Mouse (Mus musculus) spleen, postnatal 14 days (tissue): ENCODE measurements around the gene Tm4sf19.
A peak's percentile ranks its signal among the peaks of the same experiment; 100 is the strongest.
"Not testable (repeated sequence)": the region's sequence is repeated elsewhere in the genome, so short reads cannot be mapped to it uniquely, and the experiment has no call there.

Experiments used
- DNase-seq, 2 experiments: peaks; one replicate each; pipeline ENCODE4 v3.0.0; 2021 to 2022; ENCODE audit warnings: low spot score in 2 of 2

Tm4sf19 gene

DNA sequence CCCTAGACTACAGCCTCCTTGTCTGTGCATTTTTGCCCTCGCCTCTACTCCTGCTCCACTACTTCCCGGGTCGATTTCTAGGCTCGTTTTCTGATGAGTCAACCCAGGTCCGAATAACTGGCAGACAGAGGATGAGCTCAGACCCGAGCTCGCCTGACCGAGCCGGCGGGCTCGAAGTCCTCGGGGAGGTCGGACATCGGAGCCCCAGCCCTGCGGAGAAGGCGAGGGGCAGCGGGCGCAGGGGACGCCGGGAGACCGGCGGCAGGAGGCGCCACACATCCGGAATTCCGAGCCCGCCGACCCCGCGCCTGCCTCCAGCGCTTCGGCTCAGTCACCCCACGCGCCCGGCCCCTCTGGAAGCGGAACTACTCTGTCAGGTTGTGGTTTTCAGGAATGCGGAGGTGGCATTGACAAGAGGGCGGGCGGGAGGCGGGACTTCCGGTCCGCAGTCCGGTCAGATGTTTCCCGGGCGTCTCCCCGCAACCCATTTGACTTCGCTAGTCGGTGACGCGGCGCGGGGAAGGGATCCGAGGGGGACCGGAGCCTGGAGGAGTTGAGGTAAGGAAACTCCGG, 30.3 kb downstream of the Tm4sf19 start, which contains the start of gene Pcyt1a:
Pcyt1a (plus strand) TSS at position 448 of the 573 bp plus-strand sequence.
- peak; percentile 67 to 74 for DNase-seq

DNA sequence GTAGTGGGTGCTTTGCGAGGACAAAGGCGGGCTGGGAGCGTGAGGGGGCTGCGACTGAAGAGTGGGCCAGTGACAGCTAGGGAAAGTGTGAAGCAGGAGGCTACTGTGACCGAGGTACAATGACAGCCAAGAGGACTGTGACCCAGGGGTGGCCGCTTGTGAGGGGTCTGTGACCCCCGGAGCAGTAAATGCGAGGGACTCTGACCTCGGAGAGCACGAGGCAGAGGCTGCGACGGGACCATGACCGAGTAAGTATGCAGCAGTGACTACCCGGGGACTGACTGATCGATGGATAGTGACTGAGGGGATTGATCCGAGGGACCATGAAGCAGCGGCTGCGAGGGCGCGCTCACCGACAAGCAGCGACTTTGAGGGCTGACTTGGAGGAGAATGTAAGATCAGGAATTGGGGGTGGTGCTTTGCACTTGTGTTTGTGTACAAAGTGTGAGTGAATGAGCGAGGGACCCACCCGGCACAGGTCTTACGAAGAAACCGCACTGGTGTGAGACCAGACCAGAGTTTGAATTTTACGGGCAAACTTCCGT, 30.8 kb downstream of the Tm4sf19 start:
- DNase-seq, result peak in 1 of 2 experiments; percentile 31

DNA sequence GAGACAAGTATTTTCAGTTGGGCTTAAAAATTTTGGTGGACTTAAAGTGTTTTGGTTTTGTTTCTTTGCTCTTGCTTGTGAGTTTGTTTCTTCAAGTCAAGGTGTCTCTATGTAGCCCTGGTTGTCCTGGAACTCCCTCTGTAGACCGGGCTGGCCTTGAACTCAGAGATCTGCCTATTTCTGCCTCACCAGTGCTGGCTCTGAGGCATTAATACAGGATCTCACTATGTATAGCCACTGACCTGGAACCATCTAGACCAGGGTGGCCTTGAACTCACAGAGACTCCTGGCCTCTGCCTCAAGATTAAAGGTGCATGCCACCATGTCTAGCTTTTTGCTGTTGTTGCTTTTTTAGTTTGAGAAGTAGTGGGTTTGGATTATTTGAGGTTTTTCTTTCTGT, 31.6 kb downstream of the Tm4sf19 start:
- no peak for DNase-seq

DNA sequence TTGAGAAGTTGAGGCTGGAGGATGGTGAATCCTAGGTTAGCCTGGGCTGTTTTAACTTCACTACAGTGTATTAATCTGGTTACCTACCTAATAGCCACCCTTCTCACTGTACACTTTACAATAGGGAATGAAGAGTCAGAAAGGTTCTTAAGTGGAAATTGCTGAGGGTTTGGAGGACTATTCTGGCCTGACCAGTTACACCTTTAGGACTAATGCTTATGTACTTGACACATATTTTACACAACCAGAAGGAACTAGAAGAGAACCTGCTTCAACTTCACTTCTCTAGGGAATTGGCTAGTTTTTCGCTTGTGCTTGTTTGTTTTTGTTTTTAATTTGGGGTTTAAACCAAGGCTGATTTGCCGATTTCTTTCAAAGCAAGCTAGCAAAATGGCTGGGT, 32.8 kb downstream of the Tm4sf19 start:
- DNase-seq, result no peak

DNA sequence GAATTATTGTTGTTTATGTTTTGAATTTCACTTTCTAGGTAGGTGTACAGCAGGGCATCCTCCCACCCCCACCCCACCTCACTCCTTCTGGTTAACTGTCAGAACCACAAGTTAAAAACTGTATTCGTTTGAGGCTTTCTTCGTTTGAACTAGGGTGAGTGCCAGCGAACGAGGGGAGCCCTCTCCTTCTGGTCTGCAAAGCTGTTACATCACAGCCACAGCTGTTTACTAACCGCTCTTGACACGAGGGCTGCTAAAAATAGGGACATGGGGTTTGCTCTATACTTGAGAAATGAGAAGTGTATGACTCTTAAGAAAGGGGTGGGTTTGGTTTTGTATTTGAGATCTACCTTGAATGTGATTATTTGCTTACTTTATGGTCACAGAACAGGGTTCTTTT, 33.8 kb downstream of the Tm4sf19 start:
- peak in 1 of 2 experiments; percentile 30 for DNase-seq

DNA sequence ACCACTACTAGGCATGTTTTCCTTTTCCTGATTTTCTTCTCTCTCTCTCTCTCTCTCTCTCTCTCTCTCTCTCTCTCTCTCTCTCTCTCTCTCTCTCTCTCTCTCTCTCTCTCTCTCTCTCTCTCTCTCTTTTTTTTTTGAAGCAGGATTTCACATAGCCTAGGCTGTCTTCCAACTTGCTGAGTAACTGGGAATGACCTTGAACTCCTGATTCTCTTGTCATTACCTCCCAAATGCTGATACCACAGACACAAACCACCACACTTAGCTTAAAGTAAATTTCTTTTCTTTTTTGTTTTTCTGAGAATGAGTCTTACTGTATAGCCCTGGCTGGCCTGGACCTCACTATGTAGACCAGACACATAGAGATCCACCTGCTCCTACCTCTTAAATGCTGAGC, 34.4 kb downstream of the Tm4sf19 start:
- DNase-seq, result no peak

DNA sequence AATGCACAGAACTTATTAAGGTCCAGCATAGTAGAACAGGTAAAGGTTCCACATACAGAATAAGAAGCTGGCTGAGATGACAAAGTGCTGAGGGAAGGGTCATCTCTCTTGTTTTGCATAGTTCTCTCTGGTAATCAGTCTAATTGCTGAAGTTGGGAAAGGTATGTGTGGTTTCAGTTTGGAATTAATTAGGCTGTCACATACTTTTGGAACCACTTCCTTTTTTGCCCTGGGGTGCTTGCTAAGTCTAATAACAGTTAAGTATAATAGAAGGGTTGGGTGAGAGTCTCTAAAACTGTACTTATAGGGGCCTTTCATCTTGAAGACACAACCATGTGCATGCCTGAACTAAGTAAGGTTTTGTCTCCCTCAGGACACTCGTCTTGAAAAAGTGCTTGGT, 36.4 kb downstream of the Tm4sf19 start:
- DNase-seq, result no peak

DNA sequence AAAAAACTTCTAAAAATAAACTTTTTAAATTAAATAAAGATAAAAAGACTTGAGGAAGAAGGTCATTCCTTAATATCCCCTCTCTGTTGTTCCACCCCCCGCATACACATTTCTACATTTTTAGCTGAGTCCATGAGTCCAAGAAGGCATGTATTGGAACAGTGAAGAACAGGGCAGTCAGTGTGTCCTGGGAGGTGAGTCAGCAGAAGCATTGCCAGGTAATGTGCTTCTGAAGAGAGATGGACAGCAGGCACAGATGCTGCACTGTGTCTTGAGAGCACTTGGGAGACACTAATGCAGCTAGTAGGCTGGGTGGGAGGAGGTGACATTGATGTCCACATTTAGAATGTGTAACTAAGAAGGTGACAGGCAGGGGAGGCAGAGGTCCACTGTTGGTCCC, 37.0 kb downstream of the Tm4sf19 start:
- no peak for DNase-seq

DNA sequence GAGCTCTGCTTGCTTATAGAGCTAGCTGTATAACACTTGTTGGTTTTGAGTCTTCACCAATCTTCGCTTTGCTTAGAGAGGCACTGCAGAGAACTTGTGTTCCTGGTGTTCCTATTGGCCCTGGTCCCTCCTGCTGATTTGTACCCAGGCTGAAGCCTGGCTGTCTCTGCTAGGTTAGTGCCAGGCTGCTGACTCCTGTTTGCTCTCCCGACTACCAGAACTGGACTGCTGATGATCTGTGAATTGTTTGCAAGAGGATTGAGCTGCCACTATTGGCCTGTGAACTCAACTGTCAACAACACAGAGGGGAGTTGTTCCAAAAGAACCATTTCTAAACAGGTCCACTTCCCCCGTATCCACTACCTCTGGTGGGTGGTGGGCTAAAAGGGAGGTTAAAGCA, 41.1 kb downstream of the Tm4sf19 start:
- DNase-seq, result no peak

DNA sequence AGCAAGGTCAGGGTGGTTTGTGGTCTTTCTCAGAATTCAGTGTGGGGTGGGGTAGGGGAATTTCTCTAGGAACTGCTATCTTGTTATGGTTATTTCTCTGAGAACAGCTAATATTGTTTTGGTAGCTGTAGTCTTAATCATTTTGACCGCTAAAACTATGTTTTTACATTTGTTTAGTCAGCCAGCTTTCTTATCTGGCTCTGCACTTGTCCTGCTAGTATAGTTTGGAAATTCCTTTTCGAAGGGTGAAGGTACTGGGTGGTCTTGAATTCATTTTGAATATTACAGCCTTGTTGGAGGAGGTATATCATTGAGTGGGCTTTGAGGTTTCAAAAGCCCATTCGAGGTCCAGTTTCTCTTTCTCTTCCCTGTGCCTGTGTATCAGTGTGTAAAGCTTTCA, 44.3 kb downstream of the Tm4sf19 start:
- not testable (repeated sequence) for DNase-seq

DNA sequence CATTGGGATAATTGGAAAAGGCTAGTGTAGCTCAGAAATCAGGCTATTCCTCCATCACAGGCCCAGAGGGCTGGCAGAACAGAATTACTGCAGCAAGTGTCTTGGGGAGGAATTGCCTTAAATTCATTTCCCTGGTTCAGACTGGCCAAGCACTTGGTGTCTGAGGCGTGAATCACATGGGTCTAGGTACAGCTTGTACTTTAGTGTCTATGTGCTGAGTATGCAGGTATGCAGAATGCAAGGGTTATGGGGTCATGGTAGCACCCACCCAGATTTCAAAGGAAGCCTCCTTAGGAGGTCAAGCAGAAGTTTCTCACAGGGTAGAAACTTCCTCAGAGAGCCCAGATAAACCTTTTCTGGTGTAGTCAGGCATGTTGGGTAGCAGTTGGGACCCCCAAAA, 45.3 kb downstream of the Tm4sf19 start:
- DNase-seq, result no peak

DNA sequence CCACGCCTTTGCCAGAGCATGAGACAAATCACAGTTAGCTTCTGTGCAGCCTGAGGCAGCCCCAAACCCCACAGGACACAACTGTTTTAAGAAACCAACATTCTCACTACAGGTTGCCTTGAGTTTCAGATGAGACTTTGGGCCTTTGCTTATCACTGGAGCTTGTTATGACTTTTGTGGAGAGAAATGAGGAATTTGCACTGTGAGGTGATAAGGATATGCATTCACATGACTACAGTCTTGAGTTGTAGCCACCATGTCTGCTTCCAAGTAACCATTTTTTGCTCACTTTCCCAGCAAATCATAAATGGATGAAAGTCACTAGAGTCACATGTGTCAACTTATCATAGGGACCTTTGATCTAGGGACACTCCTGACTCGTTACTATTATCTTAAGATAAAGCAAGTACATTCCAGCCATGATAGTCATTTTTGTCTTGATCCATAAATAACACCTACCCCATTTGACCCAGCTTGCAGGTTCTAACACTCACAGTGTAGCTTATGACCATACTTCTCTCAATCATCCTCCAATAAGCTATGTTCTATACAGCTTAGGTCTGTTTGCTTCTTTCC, 46.3 kb downstream of the Tm4sf19 start:
- DNase-seq, result no peak

DNA sequence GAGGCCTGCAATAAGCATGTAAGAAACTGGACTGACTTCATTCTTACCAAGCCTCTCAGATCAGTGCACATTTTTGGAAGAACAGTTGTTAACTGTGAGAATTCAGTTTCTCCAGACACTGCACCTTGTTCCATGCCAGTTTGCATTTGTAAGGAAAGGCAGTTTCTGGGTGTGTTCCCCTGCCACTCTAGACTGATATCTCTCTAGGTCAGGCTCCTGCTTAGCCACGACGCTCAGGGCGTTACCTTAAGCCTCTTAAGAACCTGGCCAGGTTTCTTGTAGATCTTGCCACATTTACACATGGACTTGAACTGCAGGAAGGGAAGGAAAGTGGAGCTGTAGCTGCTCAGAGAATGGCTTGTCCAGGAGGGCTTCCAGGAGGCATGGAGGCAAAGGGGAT, 49.4 kb downstream of the Tm4sf19 start:
- peak in 1 of 2 experiments; percentile 21 for DNase-seq

DNA sequence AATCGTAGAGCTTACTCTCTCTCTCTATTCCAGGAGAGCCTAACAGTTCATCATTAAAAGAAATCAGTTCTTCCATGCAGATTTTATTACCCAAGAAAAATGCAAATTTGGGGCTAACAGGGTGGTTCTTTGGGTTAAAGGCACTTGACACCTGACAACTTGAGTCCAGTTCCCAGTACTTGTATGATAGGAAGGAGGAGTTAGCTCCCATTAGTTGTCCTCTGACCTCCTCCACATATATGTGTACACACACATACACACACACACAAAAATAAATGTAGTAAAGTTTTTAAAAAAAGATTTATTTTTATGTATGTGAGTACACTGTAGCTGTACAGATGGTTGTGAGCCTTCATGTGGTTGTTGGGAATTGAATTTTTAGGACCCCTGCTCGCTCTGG, 49.8 kb downstream of the Tm4sf19 start:
- no peak for DNase-seq

DNA sequence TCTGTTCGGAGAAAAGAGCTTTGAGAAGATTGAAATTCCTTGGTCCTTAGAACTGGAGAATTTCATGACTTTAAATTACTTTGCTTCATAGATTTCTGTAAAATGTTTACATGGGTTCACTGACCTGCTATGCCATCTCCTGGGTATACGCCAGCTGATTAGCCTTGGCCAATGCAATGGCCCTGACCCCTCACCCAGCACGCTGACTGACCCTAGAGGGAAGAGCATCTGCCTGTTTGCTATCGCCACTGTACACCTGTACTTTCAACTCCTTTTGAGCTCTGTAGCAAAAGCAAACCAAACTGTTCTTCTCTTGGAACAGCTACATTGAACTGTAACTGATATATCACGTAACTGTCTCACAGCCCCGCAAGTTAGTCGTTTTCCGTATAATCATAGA, 52.8 kb downstream of the Tm4sf19 start:
- DNase-seq, result no peak

DNA sequence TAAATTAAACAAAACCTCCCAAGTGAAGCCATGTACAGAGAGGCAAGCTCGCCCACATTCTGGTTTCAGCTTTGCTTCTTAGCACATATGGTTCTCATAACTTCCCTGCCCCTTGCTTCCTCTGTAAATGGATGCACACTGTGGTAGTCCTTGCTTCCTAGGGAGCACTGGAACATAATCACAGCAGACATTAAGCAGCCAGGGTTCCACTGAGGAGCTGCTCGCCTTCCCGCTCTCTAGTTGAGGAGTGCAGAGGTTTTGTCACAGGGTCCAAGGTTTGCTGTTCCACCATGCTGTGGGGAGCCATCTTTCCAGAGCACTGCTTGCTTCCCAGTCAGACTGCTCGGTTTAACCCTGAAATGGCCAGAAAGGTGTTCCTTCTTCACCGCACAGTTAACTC, 54.3 kb downstream of the Tm4sf19 start:
- no peak for DNase-seq

DNA sequence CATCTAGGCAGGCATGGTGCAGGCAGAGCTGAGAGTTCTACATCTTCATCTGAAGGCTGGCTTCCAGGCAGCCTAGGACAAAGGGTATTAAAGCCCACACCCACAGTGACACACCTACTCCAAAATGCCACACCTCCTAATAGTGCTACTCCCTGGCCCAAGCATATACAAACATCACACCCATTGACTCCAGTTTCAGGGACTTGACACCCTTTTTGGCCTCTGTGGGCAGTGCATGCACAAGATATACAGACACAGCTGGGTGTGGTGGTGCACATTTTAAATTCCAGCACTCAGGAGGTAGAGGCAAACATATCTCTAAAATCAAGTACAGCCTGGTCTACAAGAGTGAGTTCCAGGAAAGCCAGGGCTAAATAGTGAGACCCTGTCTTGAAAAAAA, 55.8 kb downstream of the Tm4sf19 start:
- no peak for DNase-seq

DNA sequence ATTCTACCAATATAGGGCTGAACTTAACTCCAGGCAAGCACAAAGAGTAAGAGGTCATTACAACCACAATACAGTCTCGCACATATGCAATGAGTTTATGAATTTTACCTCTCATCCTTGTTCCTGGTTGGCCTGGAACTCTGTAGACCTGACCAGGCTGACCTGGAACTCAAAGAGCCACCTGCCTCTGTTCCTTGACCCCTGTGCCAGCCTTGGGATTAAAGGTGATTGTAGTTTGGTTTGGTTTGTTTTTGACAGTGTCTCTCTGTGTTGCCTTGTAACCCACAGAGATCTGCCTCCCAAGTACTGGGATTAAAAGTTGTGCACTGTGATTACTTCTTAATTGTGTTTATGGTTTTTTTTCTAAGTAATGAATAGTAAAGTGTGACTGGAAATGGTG, 56.5 kb downstream of the Tm4sf19 start:
- DNase-seq, result no peak
